Mouse (Mus musculus): Measurements from ENCODE around the gene Elmo1. TPM values are rescaled to one million over a fixed set of nuclear protein-coding genes. Genes with fewer than 3 reads are reported as not detected.

The Elmo1 gene
- total RNA-seq, 2 experiments from 2014 or later = 8.3 to 15.0 TPM

- ATAC-seq (replicated peaks; ENCODE audit: low FRiP score, poor library complexity, severe bottlenecking) = no peak
Measured at GRCm38 (mm10) chr13:20117691-20118090, 27.3 kb downstream of the Elmo1 start.

- ATAC-seq (replicated peaks; ENCODE audit: low FRiP score, poor library complexity, severe bottlenecking) = no peak
Measured at GRCm38 (mm10) chr13:20118909-20119308, 28.5 kb downstream of the Elmo1 start.

GRCm38 (mm10) chr13:20120723-20121122 is 30.3 kb downstream of the Elmo1 start:
- 0 out of 2 replicates have a peak, but pooled peaks have one; percentile 34 for ATAC-seq (replicated peaks; ENCODE audit: low FRiP score, poor library complexity, severe bottlenecking)

GRCm38 (mm10) chr13:20121385-20122043 is 31.1 kb downstream of the Elmo1 start:
- no peak for ATAC-seq (replicated peaks; ENCODE audit: low FRiP score, poor library complexity, severe bottlenecking)

- ATAC-seq (replicated peaks; ENCODE audit: low FRiP score, poor library complexity, severe bottlenecking) = no peak
Measured at GRCm38 (mm10) chr13:20123975-20124374, 33.6 kb downstream of the Elmo1 start.

- ATAC-seq (replicated peaks; ENCODE audit: low FRiP score, poor library complexity, severe bottlenecking) = no peak
Measured at GRCm38 (mm10) chr13:20124965-20125364, 34.6 kb downstream of the Elmo1 start.

GRCm38 (mm10) chr13:20125845-20126244 is 35.4 kb downstream of the Elmo1 start:
- ATAC-seq (replicated peaks; ENCODE audit: low FRiP score, poor library complexity, severe bottlenecking) = no peak

- ATAC-seq (replicated peaks; ENCODE audit: low FRiP score, poor library complexity, severe bottlenecking) = no peak
Measured at GRCm38 (mm10) chr13:20127553-20127952, 37.2 kb downstream of the Elmo1 start.

GRCm38 (mm10) chr13:20128097-20128496 is 37.7 kb downstream of the Elmo1 start:
- peak; percentile 55 for ATAC-seq (replicated peaks; ENCODE audit: low FRiP score, poor library complexity, severe bottlenecking)

GRCm38 (mm10) chr13:20130731-20131130 is 40.3 kb downstream of the Elmo1 start:
- no peak for ATAC-seq (replicated peaks; ENCODE audit: low FRiP score, poor library complexity, severe bottlenecking)

GRCm38 (mm10) chr13:20131322-20131997 is 41.1 kb downstream of the Elmo1 start:
- peak; percentile 93 for ATAC-seq (replicated peaks; ENCODE audit: low FRiP score, poor library complexity, severe bottlenecking)

- ATAC-seq (replicated peaks; ENCODE audit: low FRiP score, poor library complexity, severe bottlenecking) = 0 out of 2 replicates have a peak, but pooled peaks have one; percentile 2
Measured at GRCm38 (mm10) chr13:20131998-20132371, 41.6 kb downstream of the Elmo1 start.

GRCm38 (mm10) chr13:20133602-20134394 is 43.4 kb downstream of the Elmo1 start:
- no peak for ATAC-seq (replicated peaks; ENCODE audit: low FRiP score, poor library complexity, severe bottlenecking)

- no peak for ATAC-seq (replicated peaks; ENCODE audit: low FRiP score, poor library complexity, severe bottlenecking)
Measured at GRCm38 (mm10) chr13:20134395-20135225, 44.2 kb downstream of the Elmo1 start.

GRCm38 (mm10) chr13:20136753-20137152 is 46.4 kb downstream of the Elmo1 start:
- no peak for ATAC-seq (replicated peaks; ENCODE audit: low FRiP score, poor library complexity, severe bottlenecking)

- peak; percentile 86 for ATAC-seq (replicated peaks; ENCODE audit: low FRiP score, poor library complexity, severe bottlenecking)
Measured at GRCm38 (mm10) chr13:20138466-20138865, 48.1 kb downstream of the Elmo1 start.

- ATAC-seq (replicated peaks; ENCODE audit: low FRiP score, poor library complexity, severe bottlenecking) = no peak
Measured at GRCm38 (mm10) chr13:20139060-20139459, 48.7 kb downstream of the Elmo1 start.

- no peak for ATAC-seq (replicated peaks; ENCODE audit: low FRiP score, poor library complexity, severe bottlenecking)
Measured at GRCm38 (mm10) chr13:20139825-20140665, 49.6 kb downstream of the Elmo1 start.

GRCm38 (mm10) chr13:20142637-20143036 is 52.2 kb downstream of the Elmo1 start:
- ATAC-seq (replicated peaks; ENCODE audit: low FRiP score, poor library complexity, severe bottlenecking) = no peak

Measured in erythroblast, adult 5-6 weeks (primary cell).